Mouse (Mus musculus) CD4-positive helper T cell, adult 2 months (primary cell): ENCODE data around the gene Prdm16.

Experiments
- DNase-seq: peaks from one replicate; pipeline ENCODE4 v3.0.0-alpha.2; 2012; ENCODE audit warnings: low read depth, missing footprints, low spot score

The Prdm16 gene

GRCm38 (mm10) chr4:154639591-154640442 lies 3.1 kb upstream of the Prdm16 start:
- DNase-seq, result no peak

- no peak for DNase-seq
These were observed 2.5 kb upstream of the Prdm16 start for GRCm38 (mm10) chr4:154639126-154639525.

- DNase-seq, result no peak
These were observed 1.7 kb upstream of the Prdm16 start for GRCm38 (mm10) chr4:154638320-154638886.

- DNase-seq, result no peak
These were observed 1.0 kb upstream of the Prdm16 start for GRCm38 (mm10) chr4:154637468-154638319.

- no peak for DNase-seq
These were observed 630 bp downstream of the Prdm16 start for GRCm38 (mm10) chr4:154636053-154636433.

- no peak for DNase-seq
These were observed 1.2 kb downstream of the Prdm16 start for GRCm38 (mm10) chr4:154635241-154636052.

GRCm38 (mm10) chr4:154634470-154635240 lies 2.0 kb downstream of the Prdm16 start:
- no peak for DNase-seq

- no peak for DNase-seq
These were observed 2.7 kb downstream of the Prdm16 start for GRCm38 (mm10) chr4:154634001-154634400.

GRCm38 (mm10) chr4:154632800-154633764 lies 3.6 kb downstream of the Prdm16 start:
- DNase-seq, result no peak

GRCm38 (mm10) chr4:154630763-154631162 lies 5.9 kb downstream of the Prdm16 start:
- DNase-seq, result no peak

GRCm38 (mm10) chr4:154627419-154628142 lies 9.1 kb downstream of the Prdm16 start:
- no peak for DNase-seq

- no peak for DNase-seq
These were observed 10.4 kb downstream of the Prdm16 start for GRCm38 (mm10) chr4:154626282-154626681.

GRCm38 (mm10) chr4:154625710-154626109 lies 11.0 kb downstream of the Prdm16 start:
- no peak for DNase-seq

GRCm38 (mm10) chr4:154623241-154623640 lies 13.4 kb downstream of the Prdm16 start:
- no peak for DNase-seq

GRCm38 (mm10) chr4:154622521-154622920 lies 14.2 kb downstream of the Prdm16 start:
- no peak for DNase-seq

- no peak for DNase-seq
These were observed 25.5 kb downstream of the Prdm16 start for GRCm38 (mm10) chr4:154611167-154611566.

GRCm38 (mm10) chr4:154607724-154608123 lies 28.9 kb downstream of the Prdm16 start:
- DNase-seq, result no peak

GRCm38 (mm10) chr4:154604442-154604830 lies 32.2 kb downstream of the Prdm16 start:
- no peak for DNase-seq
